Mouse (Mus musculus) stomach, postnatal 0 days (tissue): ENCODE results near the gene Nudt1.

Experiments
- CTCF ChIP-seq: IDR thresholded peaks from 2 replicates; pipeline ENCODE4 v1.5.1; 2016; ENCODE audit warnings: antibody characterized with exemption, low read depth, mild to moderate bottlenecking, moderate library complexity
- EP300 ChIP-seq: optimal IDR thresholded peaks from 2 replicates; pipeline ENCODE3; 2016; ENCODE audit warnings: antibody characterized with exemption

GRCm38 (mm10) chr5:140276779-140277178 is 44.7 kb upstream of the Nudt1 start:
- TF ChIP-seq CTCF: no peak
- TF ChIP-seq EP300: no peak
